25 mouse cellular contexts compared by ENCODE assay signal in genomic region chr1:35452441-35453107, GRCm38 (mm10).
DNase-seq lines count a peak whose midpoint lies in the region; ATAC-seq and TF ChIP-seq lines count a peak whose summit lies in the region.
"Had no signal": no experiment of that assay in that cellular context is flagged by ENCODE, and none has a peak within 500 bp of the region (broad histone marks: within the 10 kb centered on the region; RNA-seq: fewer than 3 reads in every experiment).

No protein-coding gene starts in this region.

- DNase-seq in heart, adult 11 months: peak; percentile 64
- DNase-seq in heart, adult 9 months (ENCODE audit: low spot score in 2 of 2): no peak
- peak; percentile 21 for DNase-seq in midbrain, postnatal 0 days (ENCODE audit: low spot score)
- no peak for DNase-seq in midbrain, embryonic 14.5 days
- DNase-seq in mesoderm, embryonic 11.5 days (ENCODE audit: low read depth, low spot score): peak; percentile 18
- DNase-seq in right cerebral cortex, postnatal 14 days: no peak
- no peak for DNase-seq in urinary bladder, postnatal 10 days (ENCODE audit: low spot score)
- DNase-seq: adrenal gland, adult 8-10 months; adrenal gland, postnatal 36 days; B cell, adult 2 months; cerebellum, adult 2 months; cerebellum, postnatal 10 days; gastrocnemius, adult 2 months; gastrocnemius, postnatal 36 days; heart, adult 18-20 months; heart, postnatal 14 days had no signal

- H3K4me1 ChIP-seq in midbrain, postnatal 0 days (ENCODE audit: insufficient read depth, low read length): no peaks in the 10 kb centered on the region
- 0 out of 2 replicates have a peak, but pooled peaks cover 3% of the 10 kb centered on the region for H3K4me1 ChIP-seq in midbrain, embryonic 14.5 days (ENCODE audit: control insufficient read depth, insufficient read depth, low read length)
- peaks cover 10% of the 10 kb centered on the region; the same call in 1 of the 2 replicates for H3K4me1 ChIP-seq in neural tube, embryonic 15.5 days
- H3K4me1 ChIP-seq: embryonic facial prominence, embryonic 15.5 days; forebrain, embryonic 10.5 days; heart, embryonic 15.5 days had no signal

- H3K27ac ChIP-seq in midbrain, postnatal 0 days (ENCODE audit: low read depth, low read length): no peak overlapping the region
- no peak overlapping the region for H3K27ac ChIP-seq in midbrain, embryonic 14.5 days (replicated peaks; ENCODE audit: low read depth, low read length)
- H3K27ac ChIP-seq in neural tube, embryonic 15.5 days (replicated peaks): no peak overlapping the region
- H3K27ac ChIP-seq: embryonic facial prominence, embryonic 15.5 days; forebrain, embryonic 10.5 days; gastrocnemius, adult 2 months; heart, embryonic 15.5 days had no signal

- no peak overlapping the region for H3K9ac ChIP-seq in midbrain, postnatal 0 days (replicated peaks; ENCODE audit: low read length, poor library complexity, severe bottlenecking)
- H3K9ac ChIP-seq in midbrain, embryonic 14.5 days (replicated peaks; ENCODE audit: low read length): no peak overlapping the region
- H3K9ac ChIP-seq in neural tube, embryonic 15.5 days (replicated peaks): no peak overlapping the region
- H3K9ac ChIP-seq: embryonic facial prominence, embryonic 15.5 days; heart, embryonic 15.5 days had no signal

- TF ChIP-seq CTCF in midbrain, postnatal 0 days (IDR thresholded peaks at IDR 0.05): no peak

- no peak overlapping the region for H3K4me3 ChIP-seq in midbrain, postnatal 0 days (ENCODE audit: low read depth, low read length)
- H3K4me3 ChIP-seq in midbrain, embryonic 14.5 days (replicated peaks; ENCODE audit: low read depth, low read length): no peak overlapping the region
- no peak overlapping the region for H3K4me3 ChIP-seq in neural tube, embryonic 15.5 days (replicated peaks)
- H3K4me3 ChIP-seq: embryonic facial prominence, embryonic 15.5 days; erythroblast, embryonic 14.5 days; forebrain, embryonic 10.5 days; gastrocnemius, adult 2 months; heart, embryonic 15.5 days had no signal

- no peaks in the 10 kb centered on the region for H3K27me3 ChIP-seq in midbrain, postnatal 0 days (ENCODE audit: insufficient read depth, low read length)
- no peaks in the 10 kb centered on the region for H3K27me3 ChIP-seq in midbrain, embryonic 14.5 days (ENCODE audit: control insufficient read depth, insufficient read depth, low read length)
- no peaks in the 10 kb centered on the region for H3K27me3 ChIP-seq in neural tube, embryonic 15.5 days (replicated peaks)
- H3K27me3 ChIP-seq: embryonic facial prominence, embryonic 15.5 days; heart, embryonic 15.5 days had no signal

- H3K36me3 ChIP-seq in midbrain, postnatal 0 days (ENCODE audit: insufficient read depth, low read length): no peaks in the 10 kb centered on the region
- H3K36me3 ChIP-seq in midbrain, embryonic 14.5 days (ENCODE audit: control insufficient read depth, insufficient read depth, low read length): no peaks in the 10 kb centered on the region
- H3K36me3 ChIP-seq in neural tube, embryonic 15.5 days: no peaks in the 10 kb centered on the region
- H3K36me3 ChIP-seq: embryonic facial prominence, embryonic 15.5 days; forebrain, embryonic 10.5 days; heart, embryonic 15.5 days had no signal

- H3K4me2 ChIP-seq in midbrain, postnatal 0 days (ENCODE audit: low read depth, low read length, poor library complexity, severe bottlenecking): no peak overlapping the region
- H3K4me2 ChIP-seq in midbrain, embryonic 14.5 days (ENCODE audit: low read length): no peak overlapping the region
- H3K4me2 ChIP-seq in neural tube, embryonic 15.5 days: peak overlapping the region; percentile 27; the same call in 1 of the 2 replicates
- H3K4me2 ChIP-seq: embryonic facial prominence, embryonic 15.5 days; heart, embryonic 11.5 days; heart, embryonic 15.5 days had no signal

- no peak for ATAC-seq in midbrain, postnatal 0 days (ENCODE audit: low FRiP score)
- ATAC-seq in midbrain, embryonic 14.5 days (ENCODE audit: low FRiP score, low TSS enrichment): no peak
- peak; percentile 66; the same call in 1 of the 2 replicates for ATAC-seq in neural tube, embryonic 15.5 days (ENCODE audit: low FRiP score)
- ATAC-seq: CD4-positive, CD25-positive, alpha-beta regulatory T cell, adult 4 months; forebrain, embryonic 14.5 days; Patski had no signal

- 84% methylated on average over 19 of the region's 19 CpGs for WGBS in midbrain, postnatal 0 days
- WGBS in midbrain, embryonic 14.5 days: 85% methylated on average over 19 of the region's 19 CpGs
- 57% methylated on average over 19 of the region's 19 CpGs for WGBS in neural tube, embryonic 15.5 days

- no peaks in the 10 kb centered on the region for H3K9me3 ChIP-seq in midbrain, postnatal 0 days (ENCODE audit: low read length)
- H3K9me3 ChIP-seq in midbrain, embryonic 14.5 days (ENCODE audit: control insufficient read depth, low read length): no peaks in the 10 kb centered on the region
- H3K9me3 ChIP-seq in neural tube, embryonic 15.5 days (replicated peaks): no peaks in the 10 kb centered on the region
- H3K9me3 ChIP-seq: embryonic facial prominence, embryonic 15.5 days; forebrain, embryonic 10.5 days; heart, embryonic 15.5 days had no signal

Comparison
In these comparisons a context has a peak if more than half of its experiments do, and no peak if none do; other contexts are left out.
1. DNase-seq: peak in heart, adult 11 months (single experiment), midbrain, postnatal 0 days (single experiment) and mesoderm, embryonic 11.5 days (single experiment); none in heart, adult 9 months (0 of 2), midbrain, embryonic 14.5 days (single experiment), right cerebral cortex, postnatal 14 days (single experiment) and urinary bladder, postnatal 10 days (single experiment).